In genomic region chr4:106525001-106525400, GRCm38 (mm10) we compare ENCODE assay signal across 21 mouse cellular contexts. TPM values are rescaled to one million over a fixed set of nuclear protein-coding genes. Genes with fewer than 3 reads are reported as not detected.
"Had no signal": no experiment of that assay in that cellular context is flagged by ENCODE, and none has a peak within 500 bp of the region (broad histone marks: within the 10 kb centered on the region; RNA-seq: fewer than 3 reads in every experiment).

No protein-coding gene starts in this region.

- H3K27me3 ChIP-seq: neural tube, embryonic 13.5 days; neural tube, embryonic 15.5 days; stomach, embryonic 15.5 days had no signal

- H3K27ac ChIP-seq: neural tube, embryonic 13.5 days; neural tube, embryonic 15.5 days; stomach, embryonic 15.5 days; stomach, postnatal 0 days had no signal

- H3K9ac ChIP-seq: neural tube, embryonic 13.5 days; neural tube, embryonic 15.5 days; stomach, embryonic 15.5 days had no signal

- H3K4me2 ChIP-seq: neural tube, embryonic 13.5 days; neural tube, embryonic 15.5 days; stomach, embryonic 15.5 days had no signal

- H3K4me3 ChIP-seq: neural tube, embryonic 13.5 days; neural tube, embryonic 15.5 days; stomach, embryonic 15.5 days had no signal

- H3K36me3 ChIP-seq: neural tube, embryonic 13.5 days; neural tube, embryonic 15.5 days; stomach, embryonic 15.5 days had no signal

- DNase-seq: retina, postnatal 1 day; right cerebral cortex, adult 18-20 months; right cerebral cortex, postnatal 14 days; right cerebral cortex, postnatal 25 days; right cerebral cortex, postnatal 4 days; spleen, adult 18-20 months; thymus, adult 18-20 months; thymus, adult 2 months; thymus, postnatal 14 days; thymus, postnatal 25 days; thymus, postnatal 36 days; thymus, postnatal 4 days had no signal

- H3K4me1 ChIP-seq: neural tube, embryonic 15.5 days; stomach, embryonic 15.5 days had no signal

- H3K9me3 ChIP-seq: neural tube, embryonic 13.5 days; neural tube, embryonic 15.5 days; stomach, embryonic 15.5 days had no signal

RNA-seq across cellular contexts. Expression of gene Bsnd, which starts 32.9 kb away (rescaled TPM):
- total RNA-seq: neutrophil, adult 5-6 weeks had no signal
- polyA plus RNA-seq: neural tube, embryonic 13.5 days; neural tube, embryonic 14.5 days; neural tube, embryonic 15.5 days; small intestine, adult 2 months; stomach, embryonic 14.5 days; stomach, embryonic 15.5 days; stomach, embryonic 16.5 days had no signal
